Comparison of ENCODE assay signal across 22 mouse cellular contexts in the genomic region with DNA sequence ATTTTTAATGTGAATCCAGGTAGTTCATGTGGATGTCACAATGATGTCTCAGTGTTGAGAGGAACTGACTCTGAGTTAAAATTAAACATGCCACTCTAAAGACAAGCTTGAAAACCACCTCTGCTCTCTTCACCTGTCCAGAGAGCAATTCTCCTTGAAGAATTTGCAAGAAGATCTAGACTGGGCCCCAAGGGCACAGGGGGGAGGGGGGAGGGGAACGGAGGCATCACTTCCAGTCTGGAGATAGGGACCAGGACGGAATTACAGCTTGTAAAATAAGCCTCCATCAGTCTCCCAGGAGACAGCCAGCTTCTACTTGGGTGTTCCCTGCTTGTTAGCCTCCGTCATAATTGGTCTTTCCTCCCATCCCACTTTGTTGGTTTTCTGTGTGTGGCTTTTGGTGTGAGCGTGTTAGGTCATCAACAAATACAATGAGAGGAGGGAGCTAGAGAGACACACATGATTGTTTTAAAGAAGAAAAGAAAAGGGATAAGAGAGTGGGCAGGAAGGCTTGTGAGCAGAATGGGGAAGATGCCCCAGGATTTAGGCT. TPM values are rescaled to one million over a fixed set of nuclear protein-coding genes. Genes with fewer than 3 reads are reported as not detected.
DNase-seq lines count a peak whose midpoint lies in the region; ATAC-seq lines count a peak whose summit lies in the region.
"Had no signal": no experiment of that assay in that cellular context is flagged by ENCODE, and none has a peak within 500 bp of the region (broad histone marks: within the 10 kb centered on the region; RNA-seq: fewer than 3 reads in every experiment).

No protein-coding gene starts in this region.

- H3K27me3 ChIP-seq in heart, embryonic 10.5 days (ENCODE audit: insufficient read depth, poor library complexity, severe bottlenecking): peaks cover 96% of the 10 kb centered on the region
- H3K27me3 ChIP-seq in heart, embryonic 12.5 days (replicated peaks): peaks cover 91% of the 10 kb centered on the region
- peaks cover 61% of the 10 kb centered on the region for H3K27me3 ChIP-seq in lung, embryonic 16.5 days (ENCODE audit: control insufficient read depth, insufficient read depth, low read depth, low read length)
- H3K27me3 ChIP-seq in stomach, embryonic 14.5 days (ENCODE audit: control insufficient read depth, insufficient read depth, low read length): peaks cover 53% of the 10 kb centered on the region

- H3K36me3 ChIP-seq in heart, embryonic 10.5 days: no peaks in the 10 kb centered on the region
- no peaks in the 10 kb centered on the region for H3K36me3 ChIP-seq in heart, embryonic 12.5 days
- H3K36me3 ChIP-seq in lung, embryonic 16.5 days (ENCODE audit: control insufficient read depth, insufficient read depth, low read length): no peaks in the 10 kb centered on the region
- H3K36me3 ChIP-seq in stomach, embryonic 14.5 days (ENCODE audit: control insufficient read depth, insufficient read depth, low read length): no peaks in the 10 kb centered on the region
- H3K36me3 ChIP-seq: forebrain, embryonic 12.5 days; heart, embryonic 13.5 days; liver, embryonic 12.5 days; neural tube, embryonic 13.5 days had no signal

- ATAC-seq in heart, embryonic 12.5 days (ENCODE audit: insufficient number of reproducible peaks, low FRiP score): no peak
- no peak for ATAC-seq in lung, embryonic 16.5 days (ENCODE audit: low read depth)
- ATAC-seq in stomach, embryonic 14.5 days (ENCODE audit: insufficient number of reproducible peaks, insufficient read depth, low FRiP score, low read depth): no peak
- ATAC-seq: hindbrain, embryonic 16.5 days; intestine, embryonic 16.5 days; liver, embryonic 12.5 days had no signal

- no peak overlapping the region for H3K4me3 ChIP-seq in heart, embryonic 10.5 days
- H3K4me3 ChIP-seq in heart, embryonic 12.5 days: no peak overlapping the region
- peak overlapping the region; percentile 59 for H3K4me3 ChIP-seq in lung, embryonic 16.5 days (ENCODE audit: low read length)
- H3K4me3 ChIP-seq in stomach, embryonic 14.5 days (ENCODE audit: low read depth, low read length): peak overlapping the region; percentile 41
- H3K4me3 ChIP-seq: forebrain, embryonic 12.5 days; gastrocnemius, adult 2 months; heart, embryonic 13.5 days; left cerebral cortex, adult 2 months; liver, embryonic 12.5 days; neural tube, embryonic 13.5 days had no signal

- peaks cover 16% of the 10 kb centered on the region for H3K4me1 ChIP-seq in heart, embryonic 10.5 days
- H3K4me1 ChIP-seq in heart, embryonic 12.5 days (replicated peaks): peaks cover 11% of the 10 kb centered on the region
- peaks cover 3% of the 10 kb centered on the region for H3K4me1 ChIP-seq in lung, embryonic 16.5 days (replicated peaks; ENCODE audit: control insufficient read depth, insufficient read depth, low read length)
- no peaks in the 10 kb centered on the region for H3K4me1 ChIP-seq in stomach, embryonic 14.5 days (ENCODE audit: control insufficient read depth, insufficient read depth, low read length)
- H3K4me1 ChIP-seq: liver, embryonic 12.5 days; neural tube, embryonic 13.5 days had no signal

- no peak overlapping the region for H3K4me2 ChIP-seq in heart, embryonic 12.5 days
- H3K4me2 ChIP-seq in lung, embryonic 16.5 days (ENCODE audit: low read depth, low read length): peak overlapping the region; percentile 48
- peak overlapping the region; percentile 51 for H3K4me2 ChIP-seq in stomach, embryonic 14.5 days (replicated peaks; ENCODE audit: low read depth, low read length)
- H3K4me2 ChIP-seq: forebrain, embryonic 12.5 days; heart, embryonic 13.5 days; liver, embryonic 12.5 days; neural tube, embryonic 13.5 days had no signal

- WGBS in heart, embryonic 10.5 days: 3% methylated on average over 4 of the region's 4 CpGs
- WGBS in heart, embryonic 12.5 days: 1% methylated on average over 4 of the region's 4 CpGs
- 3% methylated on average over 4 of the region's 4 CpGs for WGBS in lung, embryonic 16.5 days
- WGBS in stomach, embryonic 14.5 days: 3% methylated on average over 4 of the region's 4 CpGs

- no peak overlapping the region for H3K9ac ChIP-seq in heart, embryonic 12.5 days
- peak overlapping the region; percentile 56 for H3K9ac ChIP-seq in lung, embryonic 16.5 days (ENCODE audit: low read length)
- H3K9ac ChIP-seq in stomach, embryonic 14.5 days (replicated peaks; ENCODE audit: low read depth, low read length): no peak overlapping the region
- H3K9ac ChIP-seq: forebrain, embryonic 12.5 days; heart, embryonic 13.5 days; liver, embryonic 12.5 days; neural tube, embryonic 13.5 days had no signal

- H3K27ac ChIP-seq in heart, embryonic 10.5 days: no peak overlapping the region
- H3K27ac ChIP-seq in heart, embryonic 12.5 days (ENCODE audit: poor library complexity, severe bottlenecking): no peak overlapping the region
- H3K27ac ChIP-seq in lung, embryonic 16.5 days (ENCODE audit: low read length): peak overlapping the region; percentile 48
- peak overlapping the region; percentile 49; the same call in 1 of the 2 replicates for H3K27ac ChIP-seq in stomach, embryonic 14.5 days (ENCODE audit: low read length)
- H3K27ac ChIP-seq: forebrain, embryonic 12.5 days; gastrocnemius, adult 2 months; heart, embryonic 13.5 days; left cerebral cortex, adult 2 months; liver, embryonic 12.5 days; neural tube, embryonic 13.5 days had no signal

- no peaks in the 10 kb centered on the region for H3K9me3 ChIP-seq in heart, embryonic 10.5 days
- H3K9me3 ChIP-seq in heart, embryonic 12.5 days (replicated peaks): no peaks in the 10 kb centered on the region
- no peaks in the 10 kb centered on the region for H3K9me3 ChIP-seq in lung, embryonic 16.5 days (ENCODE audit: control insufficient read depth, low read length)
- no peaks in the 10 kb centered on the region for H3K9me3 ChIP-seq in stomach, embryonic 14.5 days (ENCODE audit: control insufficient read depth, low read depth, low read length)
- H3K9me3 ChIP-seq: forebrain, embryonic 12.5 days; heart, embryonic 13.5 days; liver, embryonic 12.5 days; neural tube, embryonic 13.5 days had no signal

- DNase-seq in heart, embryonic 10.5 days (ENCODE audit: low spot score): peak; percentile 11
- DNase-seq in lung, postnatal 36 days: no peak
- peak; percentile 46 for DNase-seq in ES-CJ7 (ENCODE audit: low read depth, low spot score)
- DNase-seq in urinary bladder, adult 2 months (ENCODE audit: low spot score): no peak
- DNase-seq: cerebellum, adult 18-20 months; cerebellum, postnatal 36 days; gastrocnemius, adult 2 months; kidney, postnatal 4 days; layer of hippocampus, adult 9-11 months; left cerebral cortex, postnatal 4 days; right cerebral cortex, postnatal 25 days had no signal

RNA-seq across cellular contexts. Expression of a gene that starts 10.1 kb away (rescaled TPM):
- 0.36 and 4.1 TPM in 2 replicates for polyA plus RNA-seq in heart, embryonic 10.5 days (2016; fragmentation: Nextera tagmentation; extraction: Ambion mirVana)
- polyA plus RNA-seq in heart, embryonic 12.5 days (2016; fragmentation: Nextera tagmentation; extraction: Ambion mirVana): 0.44 and 0.55 TPM in 2 replicates
- 32.6 and 38.1 TPM in 2 replicates for polyA plus RNA-seq in lung, embryonic 16.5 days (2015; fragmentation: Nextera tagmentation; extraction: Ambion mirVana)
- 18.2 and 20.4 TPM in 2 replicates for polyA plus RNA-seq in stomach, embryonic 14.5 days (2014; fragmentation: Nextera tagmentation; extraction: Ambion mirVana)
- 0.03 and 0.21 TPM in 2 replicates for polyA plus RNA-seq in urinary bladder, adult 2 months (2012; rRNA removed)
- polyA plus RNA-seq: gonadal fat pad, adult 2 months had no signal

Comparison
In these comparisons a context has a peak if more than half of its experiments do, and no peak if none do; other contexts are left out.
1. DNase-seq: peak in heart, embryonic 10.5 days (single experiment) and ES-CJ7 (single experiment); none in lung, postnatal 36 days (single experiment) and urinary bladder, adult 2 months (single experiment).
2. H3K27ac ChIP-seq: peak in lung, embryonic 16.5 days (single experiment) and stomach, embryonic 14.5 days (single experiment); none in heart, embryonic 10.5 days (single experiment) and heart, embryonic 12.5 days (single experiment).
3. H3K4me3 ChIP-seq: peak in lung, embryonic 16.5 days (single experiment) and stomach, embryonic 14.5 days (single experiment); none in heart, embryonic 10.5 days (single experiment) and heart, embryonic 12.5 days (single experiment).